Mouse (Mus musculus) testis, postnatal 10 days (tissue): ENCODE measurements around the gene Whamm.

Experiments
- DNase-seq: peaks from one replicate; pipeline ENCODE4 v3.0.0; 2021; ENCODE audit warnings: low spot score

Whamm gene

GRCm38 (mm10) chr7:81571108-81571940 lies at the start of gene Whamm:
Gene Whamm (plus strand): TSS chr7:81571266.
- peak; percentile 88 for DNase-seq

- peak; percentile 89 for DNase-seq
Measured at GRCm38 (mm10) chr7:81523008-81523662, 47.9 kb upstream of the Whamm start.

DNA sequence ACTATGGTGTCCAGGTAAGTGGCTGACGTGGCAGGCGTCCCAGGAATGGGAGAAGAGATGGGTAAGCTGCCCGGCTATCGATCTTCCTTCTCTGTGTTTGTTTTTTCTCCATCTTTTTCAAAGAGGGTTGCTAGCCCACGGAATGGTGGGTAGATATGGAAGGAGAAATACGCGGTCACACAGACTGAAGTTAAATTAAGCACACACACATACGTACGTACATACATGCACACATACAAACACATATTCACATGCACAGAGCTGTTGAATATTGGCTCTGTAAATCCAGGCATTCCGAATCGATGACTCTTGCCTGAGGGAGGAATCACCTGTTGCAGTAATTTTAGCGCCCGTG lies 47.4 kb upstream of the Whamm start:
- DNase-seq, result no peak

- no peak for DNase-seq
Measured at GRCm38 (mm10) chr7:81528918-81529317, 42.1 kb upstream of the Whamm start.

DNA sequence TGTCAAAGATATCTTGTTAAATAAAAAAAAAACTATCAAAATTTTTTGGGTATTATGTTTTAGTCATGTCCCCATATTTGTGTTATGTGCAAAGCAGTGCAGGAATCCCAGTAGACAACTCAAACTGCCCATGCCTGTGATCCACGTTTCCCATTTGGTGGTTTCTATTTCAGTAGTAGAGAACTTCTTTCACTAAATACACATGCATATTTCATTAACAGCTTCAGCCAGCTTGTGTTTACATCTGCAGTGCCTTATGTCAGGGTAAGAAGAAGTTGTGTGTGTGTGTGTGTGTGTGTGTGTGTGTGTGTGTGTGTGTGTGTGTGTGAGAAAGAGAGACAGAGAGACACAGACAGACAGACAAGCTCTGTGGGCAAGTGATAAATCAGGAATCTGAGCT lies 39.6 kb upstream of the Whamm start:
- DNase-seq, result no peak

- DNase-seq, result no peak
Measured at GRCm38 (mm10) chr7:81536478-81536877, 34.6 kb upstream of the Whamm start.

DNA sequence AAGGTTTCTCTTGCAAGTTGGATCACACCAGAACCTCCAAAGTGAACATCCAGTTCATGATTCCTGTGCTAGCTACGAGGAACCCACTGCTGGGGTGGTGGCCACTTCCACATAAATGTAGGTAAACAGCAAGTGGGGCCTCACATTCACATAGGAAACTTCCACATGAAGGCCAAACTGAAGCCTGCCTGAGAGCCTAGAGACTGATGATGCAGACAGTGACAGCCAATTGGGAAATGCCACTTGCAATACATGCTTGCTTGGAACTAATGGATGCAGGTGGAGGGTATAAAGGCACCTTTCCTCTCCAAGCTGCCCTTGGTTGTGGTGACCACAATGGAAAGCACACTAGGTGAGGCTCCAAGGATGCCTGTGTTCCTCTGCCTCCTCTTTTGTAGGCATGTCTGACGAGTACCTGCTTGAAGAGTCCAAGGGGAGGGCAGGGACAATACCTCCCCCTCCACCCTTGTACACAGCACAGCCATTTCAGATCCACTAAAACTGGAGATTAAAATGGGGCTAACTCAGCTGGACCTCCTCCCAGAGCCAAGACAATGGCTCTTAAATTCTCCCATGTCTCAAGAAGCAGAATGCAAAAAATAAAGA lies 32.9 kb upstream of the Whamm start:
- DNase-seq, result no peak

DNA sequence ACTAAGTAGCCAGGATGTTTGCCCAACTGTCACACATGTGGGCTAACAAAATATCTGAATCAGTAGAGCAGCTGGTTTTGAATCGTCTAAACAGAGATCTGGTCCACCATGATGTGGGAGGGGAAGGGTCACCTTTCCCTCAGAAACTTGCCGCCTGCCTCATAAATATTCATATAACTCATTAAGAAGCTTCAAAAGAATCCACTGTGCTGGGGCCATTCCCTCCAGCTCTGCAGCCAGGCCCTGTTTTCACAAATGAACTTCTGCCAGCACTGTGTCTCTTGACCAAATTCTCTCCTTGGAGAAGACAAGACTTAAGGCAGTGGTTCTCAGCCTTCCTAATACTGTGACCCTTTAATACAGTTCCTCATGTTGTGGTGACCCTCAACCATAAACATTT lies 31.5 kb upstream of the Whamm start:
- no peak for DNase-seq

GRCm38 (mm10) chr7:81540999-81541398 lies 30.1 kb upstream of the Whamm start:
- no peak for DNase-seq

- DNase-seq, result no peak
Measured at GRCm38 (mm10) chr7:81541924-81542524, 29.0 kb upstream of the Whamm start.

DNA sequence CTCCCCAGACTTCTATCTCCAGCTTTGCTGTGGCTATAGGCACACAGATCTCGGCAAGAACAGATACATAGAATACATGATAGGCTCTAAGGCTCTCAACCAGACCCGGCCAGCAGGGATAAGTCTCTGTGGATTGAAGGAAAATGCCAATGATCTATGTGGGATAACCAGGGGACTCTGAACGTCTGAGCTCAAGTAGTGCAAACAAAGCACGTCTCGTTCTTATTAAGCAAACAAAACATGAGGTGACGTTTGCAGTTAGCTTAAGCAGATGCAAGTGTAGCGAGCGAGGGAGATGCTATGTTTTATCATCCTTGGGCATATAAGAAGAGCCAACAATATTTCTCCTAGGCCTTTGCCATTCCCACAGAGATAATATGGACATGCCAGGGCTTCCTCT lies 28.1 kb upstream of the Whamm start:
- DNase-seq, result no peak

DNA sequence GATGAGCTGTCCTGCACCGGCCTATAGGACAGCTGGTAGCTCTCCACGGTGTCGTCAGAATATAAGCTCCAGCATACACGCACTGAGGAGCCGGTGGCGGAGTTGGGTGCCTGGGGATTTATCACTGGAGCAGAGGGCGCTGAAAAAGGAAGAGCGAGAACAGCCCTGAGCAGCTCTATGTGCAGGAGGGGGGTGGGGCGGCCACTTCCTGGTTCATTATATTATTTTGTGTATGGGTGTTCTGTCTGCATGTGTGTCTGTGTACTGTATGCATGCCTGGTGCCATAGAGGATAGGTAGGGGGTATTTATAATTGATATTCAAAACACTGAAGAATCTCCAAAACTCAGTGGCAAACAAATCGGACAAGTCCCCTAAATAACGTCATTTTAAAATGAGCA lies 22.2 kb upstream of the Whamm start:
- DNase-seq, result no peak

DNA sequence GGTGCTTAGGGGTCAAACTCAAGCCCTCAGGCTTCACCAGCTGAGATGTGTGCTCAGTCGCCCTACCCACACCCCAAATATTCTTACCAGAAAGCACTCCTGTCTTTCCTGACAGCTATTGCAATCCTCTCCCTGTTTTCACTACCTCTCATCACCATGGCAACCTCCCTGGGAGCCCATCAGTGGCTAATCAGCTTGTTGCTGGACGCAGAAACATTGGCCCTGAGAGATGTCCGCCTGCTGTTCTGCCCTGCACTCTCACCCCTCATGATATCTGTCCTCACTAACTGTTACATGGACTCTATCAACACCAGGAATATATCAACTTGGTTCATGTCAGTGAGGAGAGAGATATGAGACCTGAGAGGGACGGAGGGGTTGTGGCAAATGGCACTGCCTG lies 17.5 kb upstream of the Whamm start:
- no peak for DNase-seq

GRCm38 (mm10) chr7:81554369-81554768 lies 16.7 kb upstream of the Whamm start:
- DNase-seq, result no peak

- no peak for DNase-seq
Measured at GRCm38 (mm10) chr7:81556839-81557238, 14.2 kb upstream of the Whamm start.

DNA sequence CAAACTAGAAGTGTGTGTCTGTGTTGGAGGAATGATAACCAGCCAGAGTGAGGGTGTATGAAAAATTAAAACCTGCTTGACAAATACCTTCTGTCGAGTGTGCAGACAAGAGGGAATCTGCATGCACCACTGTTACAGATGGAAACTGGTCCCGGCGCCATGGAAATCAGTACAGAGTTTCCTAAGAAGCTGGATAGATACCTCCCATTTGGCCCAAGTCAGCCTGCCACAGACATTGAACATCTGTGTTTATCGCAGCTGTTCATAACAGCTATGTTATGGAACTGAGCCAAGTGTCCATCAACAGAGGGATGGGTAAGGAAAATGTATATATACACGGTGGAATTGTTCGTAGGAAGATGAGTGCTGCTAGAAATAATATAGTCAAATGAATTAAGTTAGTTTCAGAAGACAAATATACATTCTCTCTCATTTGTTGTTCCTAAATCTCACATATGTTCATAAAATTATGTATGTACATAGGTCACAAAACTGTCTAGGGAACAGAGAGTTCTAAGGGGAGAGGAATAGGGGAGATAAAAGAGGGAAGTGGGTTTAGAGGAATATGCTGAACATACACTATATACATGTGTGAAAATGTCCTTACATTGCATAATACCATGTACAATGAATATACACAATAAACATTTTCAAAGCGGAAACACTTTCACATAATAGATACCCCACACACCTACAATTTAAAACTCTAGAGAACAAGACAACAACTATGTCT lies 13.6 kb upstream of the Whamm start:
- DNase-seq, result peak; percentile 33

GRCm38 (mm10) chr7:81557985-81558360 lies 13.1 kb upstream of the Whamm start:
- peak; percentile 10 for DNase-seq

- DNase-seq, result peak; percentile 31
Measured at GRCm38 (mm10) chr7:81559231-81559980, 11.7 kb upstream of the Whamm start.

GRCm38 (mm10) chr7:81560101-81561049 lies 10.7 kb upstream of the Whamm start:
- peak; percentile 15 for DNase-seq

DNA sequence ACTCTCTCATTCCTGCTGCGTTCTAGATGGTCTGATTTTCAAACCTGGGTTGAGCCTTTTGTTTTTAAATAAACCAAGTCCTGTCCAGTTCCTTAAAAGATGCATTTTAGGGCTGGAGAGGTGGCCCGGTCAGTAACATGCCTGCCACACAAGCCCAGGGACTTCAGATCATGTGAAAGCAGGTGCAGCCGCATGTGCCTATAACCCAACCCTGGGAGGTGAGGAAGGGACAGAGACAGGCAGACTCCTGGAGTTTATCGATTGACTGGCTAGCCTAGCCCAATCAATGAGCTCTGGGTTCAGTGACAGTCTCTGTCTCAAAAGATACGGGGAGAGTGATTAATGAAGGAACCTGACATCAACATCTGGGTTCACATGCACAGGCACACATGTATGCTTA lies 9.9 kb upstream of the Whamm start:
- peak; percentile 28 for DNase-seq
